Mouse (Mus musculus) ES-E14 (cell line): ENCODE data around the gene Cdh26. TPM values are rescaled to one million over a fixed set of nuclear protein-coding genes. Genes with fewer than 3 reads are reported as not detected.

ENCODE experiments used
- DNase-seq: peaks from one replicate; pipeline ENCODE4 v3.0.0-alpha.2; 2013; ENCODE audit warnings: low read depth, low spot score
- H3K27ac ChIP-seq: 2 replicates; pipeline ENCODE4 v1.5.1; 2012; ENCODE audit warnings: low read depth, mild to moderate bottlenecking, low read length, moderate library complexity, mixed read lengths; ENCODE audit not compliant: poor library complexity, insufficient read depth, severe bottlenecking
- H3K36me3 ChIP-seq: 2 replicates; pipeline ENCODE4 v1.6.1; 2012; ENCODE audit warnings: mild to moderate bottlenecking, low read length, moderate library complexity, mixed read lengths; ENCODE audit not compliant: control insufficient read depth, poor library complexity, insufficient read depth, severe bottlenecking
- H3K4me1 ChIP-seq, 2 experiments: fragments of 150-350 bp in 1 of 2; sonication (generic) in 1 of 2; 2 replicates each; pipeline ENCODE4 v1.6.1; 2012; ENCODE audit warnings: low read length in 2 of 2, mild to moderate bottlenecking in 1 of 2, mixed read lengths in 1 of 2; ENCODE audit not compliant: control insufficient read depth in 2 of 2, insufficient read depth in 2 of 2, poor library complexity in 1 of 2
- H3K4me3 ChIP-seq, 2 experiments: fragments of 150-350 bp in 1 of 2; sonication (generic) in 1 of 2; 2 replicates each; pipeline ENCODE4 v1.5.1; 2012; ENCODE audit warnings: low read length in 2 of 2, low read depth in 1 of 2, mild to moderate bottlenecking in 1 of 2, mixed read lengths in 1 of 2; ENCODE audit not compliant: insufficient read depth in 1 of 2, poor library complexity in 1 of 2, severe bottlenecking in 1 of 2
- H3K9ac ChIP-seq: 2 replicates; pipeline ENCODE4 v1.6.1; 2012; ENCODE audit warnings: low read depth, mild to moderate bottlenecking, low read length, mixed read lengths; ENCODE audit not compliant: poor library complexity, insufficient read depth, severe bottlenecking
- H3K9me3 ChIP-seq: fragments of 150-350 bp; sonication (generic); 2 replicates; pipeline ENCODE4 v1.6.1; 2012; ENCODE audit warnings: low read depth, mild to moderate bottlenecking, low read length; ENCODE audit not compliant: control insufficient read depth, insufficient read depth
- CHD2 ChIP-seq: IDR thresholded peaks from 2 replicates; pipeline ENCODE4 v1.6.1; 2014; ENCODE audit warnings: mild to moderate bottlenecking, low read depth, low read length, inconsistent platforms
- HCFC1 ChIP-seq: IDR thresholded peaks from 2 replicates; pipeline ENCODE4 v1.6.1; 2012; ENCODE audit warnings: low read length, inconsistent platforms, borderline replicate concordance; ENCODE audit not compliant: insufficient read depth
- MAFK ChIP-seq: IDR thresholded peaks from 2 replicates; pipeline ENCODE4 v1.6.1; 2014; ENCODE audit warnings: mild to moderate bottlenecking, low read depth, low read length, inconsistent platforms; ENCODE audit not compliant: insufficient read depth
- ZC3H11A ChIP-seq: IDR thresholded peaks from 2 replicates; pipeline ENCODE4 v1.6.1; 2012; ENCODE audit warnings: low read depth, mild to moderate bottlenecking, inconsistent platforms, low read length, borderline replicate concordance
- ZNF384 ChIP-seq: IDR thresholded peaks from 2 replicates; pipeline ENCODE4 v1.6.1; 2012; ENCODE audit warnings: low read depth, low read length, inconsistent platforms
- in situ Hi-C, 2 experiments: fragments of 600-800 bp; cut with MboI; formaldehyde crosslinking; loops; one replicate each; pipeline ENCODE4 v1.15.1; 2025; ENCODE audit warnings: low sequenced_read_pairs in 2 of 2, inconsistent platforms in 1 of 2; ENCODE audit not compliant: unreplicated experiment in 2 of 2
- total RNA-seq: library from RNA; depleted of rRNA; stranded (reverse); fragments of 300-350 nt; gene quantifications from 2 replicates; pipeline ENCODE4 v1.2.3, GENCODE M21; 2012

The Cdh26 gene
- total RNA-seq, 1 experiment, result 0.22 TPM

DNA sequence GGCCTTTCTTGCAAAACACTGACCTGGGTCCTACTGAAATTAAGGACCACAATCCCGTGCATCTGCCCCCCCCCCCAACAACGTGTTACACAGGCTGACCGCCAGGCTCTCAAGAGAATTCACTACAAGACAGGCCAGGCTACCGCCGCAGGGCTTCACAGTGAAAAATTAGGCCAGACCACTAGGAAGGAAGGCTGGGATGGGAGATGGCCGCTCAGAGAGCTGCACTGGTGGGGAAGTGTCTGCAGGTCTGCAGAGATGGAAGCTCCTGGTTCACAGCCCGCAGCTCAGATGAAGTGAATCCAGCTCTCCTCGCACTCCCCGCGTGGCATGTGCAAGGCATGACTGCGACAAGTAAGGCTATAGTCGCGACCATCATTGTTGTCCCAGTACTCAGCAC is 17.2 kb upstream of the Cdh26 start:
- in situ Hi-C loops, result no loop called here
- Histone ChIP-seq H3K9ac (no peak overlapping the region), H3K4me1 (peaks cover 3 to 4% of the 10 kb centered on the region in 2 experiments; a peak in 3 of 4 replicates), H3K36me3 (no peaks in the 10 kb centered on the region), H3K4me3 (peak overlapping the region in 1 of 2 experiments; percentile 86; a peak in 1 of 4 replicates), H3K9me3 (no peaks in the 10 kb centered on the region), H3K27ac (no peak overlapping the region)
- TF ChIP-seq MAFK (no peak), ZNF384 (no peak), CHD2 (no peak), ZC3H11A (no peak), HCFC1 (no peak)
- no peak for DNase-seq

DNA sequence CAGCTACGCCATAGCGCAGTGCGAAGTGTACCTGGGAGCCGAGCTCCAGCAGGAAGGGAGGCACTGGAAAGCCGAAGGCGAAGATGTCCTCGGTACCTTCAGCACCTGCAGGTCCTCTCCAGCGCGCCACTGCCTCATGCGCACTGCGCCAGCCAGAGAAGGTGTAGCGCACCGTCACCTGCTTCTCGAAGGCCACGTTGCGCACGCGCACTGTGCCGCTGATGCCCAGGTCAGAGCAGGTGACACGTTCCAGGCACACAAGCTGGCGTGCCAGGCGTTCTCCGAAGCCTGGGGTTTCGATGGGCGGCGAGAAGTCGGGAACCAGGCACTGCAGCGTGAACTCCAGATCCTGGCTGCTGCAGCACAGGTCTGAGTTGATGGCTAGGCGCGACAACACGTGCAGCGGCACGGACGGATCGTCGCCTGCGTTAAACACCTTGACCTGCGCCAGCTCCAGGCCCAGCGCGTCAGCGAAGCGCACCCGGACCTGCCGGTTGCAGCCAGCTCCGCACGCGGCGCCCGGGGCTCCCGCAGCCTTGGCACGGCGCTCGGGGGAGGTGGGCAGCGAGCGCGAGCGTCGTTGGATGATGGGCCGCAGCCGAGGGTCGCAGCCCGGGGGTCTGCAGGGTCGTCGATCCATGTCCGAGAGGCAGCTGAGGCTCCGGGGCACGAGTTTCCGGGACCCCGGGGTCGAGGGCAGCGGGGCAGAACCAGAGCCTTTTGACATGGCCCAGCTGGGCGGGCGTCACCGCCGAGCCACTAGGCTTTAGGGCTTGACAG is 16.7 kb upstream of the Cdh26 start:
- Histone ChIP-seq H3K36me3 (no peaks in the 10 kb centered on the region), H3K4me1 (peaks cover 3 to 4% of the 10 kb centered on the region in 2 experiments; a peak in 3 of 4 replicates), H3K9me3 (no peaks in the 10 kb centered on the region), H3K27ac (no peak overlapping the region), H3K4me3 (peak overlapping the region; percentile 66 to 86), H3K9ac (peak overlapping the region; percentile 59; the same call in 1 of the 2 replicates)
- TF ChIP-seq CHD2, result no peak
- no peak for TF ChIP-seq ZC3H11A
- TF ChIP-seq HCFC1, result no peak
- TF ChIP-seq ZNF384, result no peak
- TF ChIP-seq MAFK, result no peak
- in situ Hi-C loops, result no loop called here
- DNase-seq, result peak; percentile 26

DNA sequence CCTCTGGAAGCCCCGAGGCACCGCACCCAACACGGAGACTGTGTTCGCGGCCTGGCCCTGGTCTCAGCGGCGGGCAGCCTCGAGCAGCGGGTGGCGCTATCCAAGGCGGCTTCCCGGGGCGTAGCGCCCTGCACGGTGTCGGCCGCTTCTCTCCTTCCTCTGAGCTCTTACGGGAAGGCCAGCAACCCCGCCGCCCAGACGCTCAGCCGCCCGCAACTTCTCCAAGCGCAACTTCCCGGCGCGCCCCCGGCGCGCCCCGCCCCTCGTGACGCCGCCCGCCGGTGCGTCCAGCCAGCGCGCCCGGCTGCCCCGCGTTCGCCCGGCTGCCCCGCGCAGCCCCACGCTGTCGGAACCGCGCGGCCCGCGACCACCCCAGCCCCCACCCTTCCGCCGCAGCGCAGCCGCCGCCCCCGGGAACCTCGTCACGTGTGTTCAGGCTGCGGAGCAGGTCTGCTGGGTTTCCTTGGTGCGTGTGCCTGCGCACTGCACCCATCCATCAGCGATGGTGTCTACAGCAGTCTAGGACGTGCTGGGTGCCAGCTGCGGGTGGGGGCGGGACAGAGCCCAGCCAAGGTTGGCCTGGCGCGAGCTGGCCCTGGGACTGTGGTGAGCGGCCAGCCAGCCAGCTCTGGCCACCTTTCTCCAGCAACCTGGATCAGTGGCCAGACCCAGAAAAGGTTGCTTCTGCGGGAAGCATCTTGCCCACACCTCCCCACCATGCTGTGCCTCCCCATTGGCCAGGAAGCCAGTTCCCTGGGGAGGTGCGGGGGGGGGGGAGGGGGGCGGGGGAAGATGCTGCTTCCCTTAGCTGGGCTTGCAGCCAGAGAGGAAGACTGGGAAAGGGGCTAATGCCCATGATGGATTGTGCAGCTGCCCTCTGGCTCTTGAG is 15.8 kb upstream of the Cdh26 start, which contains the start of the genes Ppp1r3d and Fam217b:
Gene Ppp1r3d (minus strand): TSS at position 212 of the 889 bp plus-strand sequence.
Gene Fam217b (plus strand): TSS at position 264 of the 889 bp plus-strand sequence.
- H3K9me3 ChIP-seq, result no peaks in the 10 kb centered on the region
- H3K4me1 ChIP-seq, result peaks cover 3 to 4% of the 10 kb centered on the region in 2 experiments; a peak in 3 of 4 replicates
- no peak within 1 kb of the TSS; the same call in 1 of the 2 replicates for H3K27ac ChIP-seq
- peak within 1 kb of the TSS; percentile 66 to 86 for H3K4me3 ChIP-seq
- no peak for TF ChIP-seq HCFC1
- no peak for TF ChIP-seq CHD2
- no peak for TF ChIP-seq MAFK
- TF ChIP-seq ZC3H11A, result no peak
- no peak for TF ChIP-seq ZNF384
- in situ Hi-C loops, result no loop called here
- H3K36me3 ChIP-seq, result no peaks in the 10 kb centered on the region
- H3K9ac ChIP-seq, result peak within 1 kb of the TSS; percentile 59; the same call in 1 of the 2 replicates
- DNase-seq, result no peak

DNA sequence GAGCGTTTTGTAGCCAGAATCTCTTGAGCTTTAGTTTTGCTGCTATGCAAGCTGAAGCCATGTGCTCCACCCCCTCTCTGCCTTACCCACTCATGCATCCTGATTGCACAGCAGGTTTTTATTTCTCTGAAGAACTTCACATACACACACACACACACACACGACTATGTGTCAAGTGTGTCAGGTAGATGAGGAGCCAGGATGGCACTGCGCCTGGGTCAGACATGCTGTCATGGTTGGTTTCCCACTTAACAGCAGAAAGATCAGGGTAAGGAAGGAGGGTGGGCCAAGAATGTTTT is 15.2 kb upstream of the Cdh26 start:
- DNase-seq, result no peak
- Histone ChIP-seq H3K4me1 (peaks cover 3 to 4% of the 10 kb centered on the region in 2 experiments; a peak in 3 of 4 replicates), H3K27ac (no peak overlapping the region)

More for the DNA sequence above, 15.2 kb upstream of the Cdh26 start:
- H3K36me3 ChIP-seq, result no peaks in the 10 kb centered on the region
- in situ Hi-C loops, result no loop called here
- no peaks in the 10 kb centered on the region for H3K9me3 ChIP-seq
- no peak for TF ChIP-seq MAFK
- TF ChIP-seq CHD2, result no peak
- no peak for TF ChIP-seq ZNF384
- no peak for TF ChIP-seq ZC3H11A
- TF ChIP-seq HCFC1, result no peak
- peak overlapping the region in 1 of 2 experiments; percentile 21; a peak in 1 of 4 replicates for H3K4me3 ChIP-seq
- H3K9ac ChIP-seq, result no peak overlapping the region
